Mouse (Mus musculus): Measurements from ENCODE around the gene Serpinb3d. TPM values are rescaled to one million over a fixed set of nuclear protein-coding genes. Genes with fewer than 3 reads are reported as not detected.

The Serpinb3d gene
- polyA plus RNA-seq (2012; rRNA removed): not detected in 2 replicates

GRCm38 (mm10) chr1:107083406-107083805 lies at the start of gene Serpinb3d:
Serpinb3d (minus strand) TSS chr1:107083506.

DNA sequence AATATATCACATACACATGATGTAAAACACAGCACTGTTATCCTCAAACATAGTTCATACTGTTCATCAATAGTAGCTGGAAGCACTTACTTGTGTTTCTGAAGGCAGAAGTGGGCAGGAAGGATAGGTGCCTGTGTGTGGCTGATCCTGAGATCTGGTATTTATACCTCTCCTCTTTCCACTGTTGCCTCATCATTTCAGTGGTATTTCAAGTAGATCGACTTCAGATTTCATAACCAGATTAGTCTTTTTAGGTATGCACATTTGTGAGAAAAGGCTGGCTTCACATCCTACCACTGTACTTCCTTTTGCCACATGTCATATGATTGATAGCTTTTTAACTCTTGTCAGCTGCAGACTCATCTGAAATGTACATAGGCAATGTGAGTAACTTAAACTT lies 31.1 kb downstream of the Serpinb3d start, which contains the start of gene Serpinb3a:
Gene Serpinb3a, minus strand, starts transcription at position 101 of the 400 bp plus-strand sequence.

Other genes with a start within 250 kb of the Serpinb3d start
- gene Serpinb5, start 222.3 kb downstream of the Serpinb3d start, polyA plus RNA-seq (2012; rRNA removed): 0.01 TPM in 1 of 2 replicates, not detected in the other
- not detected in 2 replicates for gene Serpinb12, start 149.1 kb downstream of the Serpinb3d start, polyA plus RNA-seq (2012; rRNA removed)
- not detected in 2 replicates for gene Serpinb13, start 102.5 kb downstream of the Serpinb3d start, polyA plus RNA-seq (2012; rRNA removed)
- gene Serpinb3a, start 31.2 kb downstream of the Serpinb3d start, polyA plus RNA-seq (2012; rRNA removed): not detected in 2 replicates
- not detected in 2 replicates for gene Serpinb3b, start 194.9 kb upstream of the Serpinb3d start, polyA plus RNA-seq (2012; rRNA removed)
- not detected in 2 replicates for gene Serpinb3c, start 194.9 kb upstream of the Serpinb3d start, polyA plus RNA-seq (2012; rRNA removed)

All from liver, embryonic 14 days (tissue).